In genomic region chr4:58050276-58050675, GRCm38 (mm10) we compare ENCODE assay signal across 24 mouse cellular contexts. TPM values are rescaled to one million over a fixed set of nuclear protein-coding genes. Genes with fewer than 3 reads are reported as not detected.
DNase-seq lines count a peak whose midpoint lies in the region; ATAC-seq and TF ChIP-seq lines count a peak whose summit lies in the region.
"Had no signal": no experiment of that assay in that cellular context is flagged by ENCODE, and none has a peak within 500 bp of the region (broad histone marks: within the 10 kb centered on the region; RNA-seq: fewer than 3 reads in every experiment).

No protein-coding gene starts in this region.

- no peak for TF ChIP-seq CTCF in hindbrain, postnatal 0 days (IDR thresholded peaks at IDR 0.05; ENCODE audit: low read depth)

- H3K9me3 ChIP-seq in hindbrain, postnatal 0 days (ENCODE audit: low read length), result no peaks in the 10 kb centered on the region
- H3K9me3 ChIP-seq in hindbrain, embryonic 12.5 days (replicated peaks), result no peaks in the 10 kb centered on the region
- no peaks in the 10 kb centered on the region for H3K9me3 ChIP-seq in midbrain, embryonic 16.5 days (replicated peaks; ENCODE audit: control insufficient read depth, low read length, poor library complexity, severe bottlenecking)
- H3K9me3 ChIP-seq in midbrain, embryonic 10.5 days (replicated peaks), result no peaks in the 10 kb centered on the region
- H3K9me3 ChIP-seq: embryonic facial prominence, embryonic 12.5 days; forebrain, embryonic 15.5 days; heart, embryonic 12.5 days had no signal

- no peak for ATAC-seq in hindbrain, postnatal 0 days
- no peak for ATAC-seq in hindbrain, embryonic 12.5 days (ENCODE audit: low FRiP score)
- peak; percentile 70; the same call in 1 of the 2 replicates for ATAC-seq in midbrain, embryonic 16.5 days
- peak; percentile 44 for ATAC-seq in megakaryocyte progenitor cell, adult 5-6 weeks (replicated peaks; ENCODE audit: poor library complexity)
- ATAC-seq: forebrain, embryonic 15.5 days had no signal

- H3K4me3 ChIP-seq in hindbrain, postnatal 0 days (ENCODE audit: low read length), result no peak overlapping the region
- no peak overlapping the region for H3K4me3 ChIP-seq in hindbrain, embryonic 12.5 days
- no peak overlapping the region for H3K4me3 ChIP-seq in midbrain, embryonic 16.5 days (ENCODE audit: low read depth, low read length)
- H3K4me3 ChIP-seq in midbrain, embryonic 10.5 days, result no peak overlapping the region
- H3K4me3 ChIP-seq: embryonic facial prominence, embryonic 12.5 days; forebrain, embryonic 15.5 days; heart, adult 2 months; heart, embryonic 12.5 days had no signal

- no peak for DNase-seq in hindbrain, postnatal 0 days (ENCODE audit: low spot score)
- DNase-seq in midbrain, embryonic 10.5 days (ENCODE audit: low spot score), result no peak
- no peak for DNase-seq in right cerebral cortex, postnatal 25 days
- DNase-seq in adrenal gland, postnatal 25 days, result no peak
- DNase-seq: adrenal gland, adult 2 months; adrenal gland, postnatal 36 days; cerebellum, adult 2 months; cerebellum, postnatal 14 days; gastrocnemius, postnatal 10 days; heart, adult 2 months had no signal

- H3K27me3 ChIP-seq in hindbrain, postnatal 0 days (ENCODE audit: insufficient read depth, low read length), result no peaks in the 10 kb centered on the region
- H3K27me3 ChIP-seq in hindbrain, embryonic 12.5 days, result no peaks in the 10 kb centered on the region
- H3K27me3 ChIP-seq in midbrain, embryonic 16.5 days (ENCODE audit: control insufficient read depth, insufficient read depth, low read depth, low read length), result no peaks in the 10 kb centered on the region
- no peaks in the 10 kb centered on the region for H3K27me3 ChIP-seq in midbrain, embryonic 10.5 days (ENCODE audit: low read depth, poor library complexity, severe bottlenecking)
- H3K27me3 ChIP-seq: embryonic facial prominence, embryonic 12.5 days; forebrain, embryonic 15.5 days; heart, embryonic 12.5 days had no signal

- H3K4me2 ChIP-seq in hindbrain, postnatal 0 days (ENCODE audit: low read depth, low read length), result no peak overlapping the region
- H3K4me2 ChIP-seq in hindbrain, embryonic 12.5 days (replicated peaks), result no peak overlapping the region
- no peak overlapping the region for H3K4me2 ChIP-seq in midbrain, embryonic 16.5 days (ENCODE audit: low read length)
- H3K4me2 ChIP-seq: embryonic facial prominence, embryonic 12.5 days; forebrain, embryonic 15.5 days; heart, embryonic 12.5 days had no signal

- H3K4me1 ChIP-seq in hindbrain, postnatal 0 days (ENCODE audit: insufficient read depth, low read length), result no peaks in the 10 kb centered on the region
- no peaks in the 10 kb centered on the region for H3K4me1 ChIP-seq in hindbrain, embryonic 12.5 days
- peaks cover 4% of the 10 kb centered on the region; the same call in 1 of the 2 replicates for H3K4me1 ChIP-seq in midbrain, embryonic 16.5 days (ENCODE audit: control insufficient read depth, insufficient read depth, low read length)
- 0 out of 2 replicates have a peak, but pooled peaks cover 4% of the 10 kb centered on the region for H3K4me1 ChIP-seq in midbrain, embryonic 10.5 days
- H3K4me1 ChIP-seq: embryonic facial prominence, embryonic 12.5 days; forebrain, embryonic 15.5 days; heart, embryonic 12.5 days had no signal

- H3K27ac ChIP-seq in hindbrain, postnatal 0 days, result 0 out of 2 replicates have a peak overlapping the region, but pooled peaks have one; percentile 55
- H3K27ac ChIP-seq in hindbrain, embryonic 12.5 days, result no peak overlapping the region
- peak overlapping the region; percentile 18; the same call in 1 of the 2 replicates for H3K27ac ChIP-seq in midbrain, embryonic 16.5 days (ENCODE audit: low read length)
- no peak overlapping the region for H3K27ac ChIP-seq in midbrain, embryonic 10.5 days (replicated peaks)
- H3K27ac ChIP-seq: embryonic facial prominence, embryonic 12.5 days; forebrain, embryonic 15.5 days; heart, adult 2 months had no signal

- no peaks in the 10 kb centered on the region for H3K36me3 ChIP-seq in hindbrain, postnatal 0 days (ENCODE audit: insufficient read depth, low read length)
- H3K36me3 ChIP-seq in hindbrain, embryonic 12.5 days, result no peaks in the 10 kb centered on the region
- H3K36me3 ChIP-seq in midbrain, embryonic 16.5 days (ENCODE audit: control insufficient read depth, insufficient read depth, low read length), result no peaks in the 10 kb centered on the region
- no peaks in the 10 kb centered on the region for H3K36me3 ChIP-seq in midbrain, embryonic 10.5 days
- H3K36me3 ChIP-seq: embryonic facial prominence, embryonic 12.5 days; forebrain, embryonic 15.5 days; heart, embryonic 12.5 days had no signal

- 86% methylated on average over 8 of the region's 8 CpGs for WGBS in hindbrain, postnatal 0 days
- WGBS in hindbrain, embryonic 12.5 days, result 84% methylated on average over 8 of the region's 8 CpGs
- WGBS in midbrain, embryonic 16.5 days, result 78% methylated on average over 8 of the region's 8 CpGs
- 90% methylated on average over 8 of the region's 8 CpGs for WGBS in midbrain, embryonic 10.5 days

- H3K9ac ChIP-seq in hindbrain, postnatal 0 days (replicated peaks; ENCODE audit: low read length), result no peak overlapping the region
- no peak overlapping the region for H3K9ac ChIP-seq in hindbrain, embryonic 12.5 days
- no peak overlapping the region for H3K9ac ChIP-seq in midbrain, embryonic 16.5 days (ENCODE audit: low read depth, low read length)
- H3K9ac ChIP-seq: embryonic facial prominence, embryonic 12.5 days; forebrain, embryonic 15.5 days; heart, embryonic 12.5 days had no signal

RNA-seq across cellular contexts. Expression of gene Txndc8, which starts 41.4 kb away (rescaled TPM):
- total RNA-seq in hindbrain, postnatal 0 days (2014; rRNA removed), result not detected in 2 replicates
- not detected in 2 replicates for polyA plus RNA-seq in hindbrain, postnatal 0 days (2015; fragmentation: Nextera tagmentation; extraction: Ambion mirVana)
- polyA plus RNA-seq in hindbrain, embryonic 12.5 days (2016; fragmentation: Nextera tagmentation; extraction: Ambion mirVana), result not detected in 2 replicates
- polyA plus RNA-seq in midbrain, embryonic 16.5 days (2015; fragmentation: Nextera tagmentation; extraction: Ambion mirVana), result not detected in 2 replicates
- not detected in 2 replicates for polyA plus RNA-seq in midbrain, embryonic 10.5 days (2016; fragmentation: Nextera tagmentation; extraction: Ambion mirVana)
- not detected in 2 replicates for total RNA-seq in megakaryocyte progenitor cell, adult 5-6 weeks (2015)
- total RNA-seq in megakaryocyte progenitor cell, adult 5-6 weeks (2017), result not detected in 2 replicates
- total RNA-seq in adrenal gland, postnatal 25 days (2021), result not detected in 2 replicates
- total RNA-seq: adrenal gland, adult 2 months; adrenal gland, postnatal 36 days; ES-E14; gastrocnemius, postnatal 10 days; gastrocnemius, postnatal 4 days; heart, adult 2 months; heart, postnatal 25 days had no signal
- polyA plus RNA-seq: adrenal gland, adult 2 months; cerebellum, adult 2 months; cortical plate, adult 2 months; embryonic facial prominence, embryonic 12.5 days; forebrain, embryonic 11.5 days; forebrain, embryonic 15.5 days; heart, adult 2 months; heart, embryonic 12.5 days; heart, embryonic 16.5 days; hindbrain, embryonic 11.5 days; hindbrain, embryonic 16.5 days had no signal

Comparison
In these comparisons a context has a peak if more than half of its experiments do, and no peak if none do; other contexts are left out.
1. H3K27ac ChIP-seq: peak in hindbrain, postnatal 0 days (single experiment) and midbrain, embryonic 16.5 days (single experiment); none in hindbrain, embryonic 12.5 days (single experiment) and midbrain, embryonic 10.5 days (single experiment).
2. ATAC-seq: peak in midbrain, embryonic 16.5 days (single experiment) and megakaryocyte progenitor cell, adult 5-6 weeks (single experiment); none in hindbrain, postnatal 0 days (single experiment) and hindbrain, embryonic 12.5 days (single experiment).